Mouse (Mus musculus) T-helper 1 cell (primary cell): Measurements from ENCODE around the gene 1810010H24Rik.

Experiments used
- in situ Hi-C: fragments of 300-600 bp; cut with MboI, MseI; formaldehyde crosslinking; loops from one replicate; pipeline ENCODE4 v1.15.1; 2025; ENCODE audit warnings: high pct_unique_total_duplicates

The 1810010H24Rik gene

DNA sequence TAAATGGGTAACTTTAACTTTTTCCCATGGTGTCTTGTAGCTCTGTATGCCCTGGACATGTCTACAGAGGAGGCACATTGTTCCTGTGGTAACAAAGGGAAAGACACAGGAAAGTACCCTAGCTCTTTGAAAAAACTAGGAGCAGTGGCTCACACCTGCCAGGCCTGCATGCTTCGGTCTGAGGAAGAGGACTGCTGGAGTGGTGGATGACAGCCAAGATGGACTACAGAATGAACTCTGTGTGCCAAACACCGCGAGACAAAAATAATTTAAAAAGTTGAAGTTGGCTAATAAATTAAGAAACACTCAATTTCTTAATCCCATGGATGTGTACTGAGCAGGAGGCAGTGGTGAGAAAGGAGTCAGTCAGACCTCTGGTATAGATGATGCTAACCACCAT, 15.9 kb downstream of the 1810010H24Rik start:
- in situ Hi-C loops = loop anchor here (10.0 kb wide), 1 partner anchor 133 kb away; no protein-coding TSS in a partner anchor

DNA sequence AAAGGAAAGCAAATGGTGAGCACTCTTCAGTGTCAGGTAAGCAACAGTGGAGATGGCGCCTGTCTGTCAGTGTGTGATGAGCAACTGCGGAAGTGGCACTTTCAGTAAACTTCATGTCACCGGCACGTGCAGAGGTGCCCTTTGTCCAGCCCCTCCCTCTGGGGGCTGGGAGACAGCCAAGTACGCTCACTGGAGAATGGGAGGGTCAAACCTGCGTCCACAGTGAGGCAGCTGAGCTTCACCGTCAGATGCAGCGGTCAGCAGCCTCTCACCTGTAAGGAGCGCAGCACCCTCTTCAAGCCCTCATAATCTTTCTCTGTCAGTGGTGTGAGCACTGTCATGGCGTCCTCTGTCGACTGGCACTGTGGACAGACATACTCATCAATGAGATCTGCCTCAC, 17.9 kb downstream of the 1810010H24Rik start:
- in situ Hi-C loops = loop anchor here (10.0 kb wide), 1 partner anchor 131 kb away; no protein-coding TSS in a partner anchor

DNA sequence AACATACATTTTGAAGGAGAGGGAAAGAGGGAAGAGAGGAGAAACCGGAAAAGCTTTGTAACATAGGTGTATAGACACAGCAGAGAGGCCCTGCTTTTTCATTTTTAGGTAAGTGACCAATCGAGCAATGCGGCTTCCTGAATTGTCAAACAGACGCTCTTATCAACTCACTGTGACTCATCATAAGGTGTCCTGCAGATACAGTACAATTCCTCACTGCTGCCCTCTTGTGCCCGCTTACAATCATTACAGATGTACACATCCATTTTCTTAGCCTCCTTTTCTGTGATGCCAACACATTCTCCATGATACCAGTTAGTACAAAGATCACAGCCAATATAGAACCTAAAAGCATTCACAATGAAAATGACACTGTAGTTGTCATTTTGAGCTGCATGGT, 18.8 kb downstream of the 1810010H24Rik start:
- in situ Hi-C loops = loop anchor here (10.0 kb wide), 1 partner anchor 130 kb away; no protein-coding TSS in a partner anchor

DNA sequence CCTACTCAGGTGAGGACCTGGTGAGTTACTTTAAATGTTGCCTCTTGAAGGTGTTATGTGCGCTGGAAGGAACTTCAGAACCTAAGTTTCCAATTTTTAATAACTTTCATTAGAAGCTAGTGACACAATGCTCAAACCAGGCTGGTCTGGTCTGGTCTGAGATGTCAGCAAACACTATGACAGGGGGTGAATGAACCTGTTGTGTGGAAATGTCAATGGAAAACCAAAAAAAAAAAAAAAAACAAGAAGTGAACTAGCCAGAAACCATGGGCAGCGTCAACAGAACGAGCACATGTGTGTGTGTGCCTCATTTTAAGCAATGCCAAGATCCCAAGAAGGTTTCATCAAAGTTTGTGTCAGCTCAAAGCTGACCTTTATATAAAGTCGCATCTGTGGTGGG, 20.1 kb downstream of the 1810010H24Rik start:
- in situ Hi-C loops = loop anchor here (10.0 kb wide), 1 partner anchor 129 kb away; no protein-coding TSS in a partner anchor

DNA sequence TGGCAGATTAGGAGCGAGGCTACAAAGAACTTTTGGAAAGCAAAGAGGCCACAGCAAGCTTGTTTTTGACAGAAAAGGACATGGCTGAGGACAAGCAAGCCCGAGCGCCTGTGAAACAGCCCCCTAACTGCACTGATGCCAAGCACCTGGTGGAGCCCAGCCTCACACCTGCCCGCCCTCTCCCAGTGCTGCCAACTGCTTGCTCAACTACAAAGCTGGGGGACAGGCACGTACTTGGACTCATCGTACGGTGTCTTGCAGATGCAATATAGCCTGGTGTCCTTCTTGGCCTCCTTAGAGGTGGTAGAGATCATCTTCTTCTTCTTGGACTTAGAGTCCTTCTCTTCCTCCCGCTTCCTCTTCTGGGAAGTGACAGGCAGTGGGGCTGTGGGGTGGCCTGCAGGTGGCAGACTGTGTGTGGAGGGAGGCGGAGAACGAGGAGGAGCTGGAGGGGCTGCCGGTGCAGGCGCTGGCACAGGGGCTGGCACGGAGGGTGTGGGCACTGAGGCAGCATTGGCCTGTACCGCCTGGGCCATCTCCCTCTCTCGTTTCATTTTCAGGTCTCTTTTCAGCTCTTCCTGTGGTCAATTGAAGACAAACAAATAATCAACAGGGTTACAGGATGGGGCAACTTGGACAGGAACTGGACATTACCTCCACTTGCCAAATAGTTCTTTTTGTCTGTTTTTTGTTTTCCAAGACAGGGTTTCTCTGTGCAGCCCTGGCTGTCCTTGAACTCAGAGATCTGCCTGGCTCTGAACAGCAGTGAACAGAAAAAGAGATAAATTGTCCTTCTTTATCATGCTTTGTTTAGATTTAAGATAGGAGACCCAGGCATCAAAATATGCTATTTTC, 21.5 kb downstream of the 1810010H24Rik start:
- in situ Hi-C loops = loop anchor here (10.0 kb wide), 1 partner anchor 128 kb away; no protein-coding TSS in a partner anchor

DNA sequence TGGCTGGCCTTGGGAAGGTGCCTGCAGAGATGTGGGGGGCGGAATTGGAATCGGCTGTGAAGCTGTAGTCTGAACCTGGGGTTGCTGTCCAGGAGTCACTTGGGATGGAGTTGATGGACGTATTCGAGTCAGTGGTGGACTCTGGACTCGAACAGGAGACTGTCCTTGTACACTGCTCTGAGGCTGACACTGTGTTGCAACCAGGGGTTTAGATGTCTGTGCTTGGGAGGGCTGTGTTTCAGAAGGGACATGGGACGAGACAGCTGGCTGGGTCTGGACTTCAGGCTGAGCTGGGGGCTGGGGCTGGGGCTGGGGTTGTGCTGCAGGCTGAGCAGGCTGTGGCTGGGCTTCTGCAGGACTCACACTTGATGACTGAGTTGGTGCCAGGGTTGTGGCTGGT, 29.4 kb downstream of the 1810010H24Rik start:
- in situ Hi-C loops = loop anchor here (10.0 kb wide), 1 partner anchor 440 kb away; no protein-coding TSS in a partner anchor

DNA sequence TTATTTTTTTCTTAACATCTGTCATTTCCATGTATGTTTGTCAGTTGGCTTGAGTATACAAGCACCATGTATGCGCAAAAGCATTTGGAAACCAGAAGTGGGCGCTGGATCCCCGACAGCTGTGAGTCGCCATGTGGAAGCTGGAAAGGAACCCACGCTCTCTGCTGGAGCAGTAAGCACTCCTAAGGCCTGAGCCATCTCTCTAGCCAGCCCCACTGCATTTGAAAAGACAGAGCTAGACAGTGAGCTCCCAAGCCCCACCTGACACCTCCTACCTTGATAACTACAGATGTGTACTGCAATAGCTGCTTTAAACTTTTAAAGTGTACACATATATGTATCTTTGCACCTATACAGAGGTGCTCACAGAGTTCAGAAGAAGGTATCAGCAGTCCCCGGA, 31.9 kb downstream of the 1810010H24Rik start:
- in situ Hi-C loops = loop anchor here (10.0 kb wide), 1 partner anchor 437 kb away; no protein-coding TSS in a partner anchor

DNA sequence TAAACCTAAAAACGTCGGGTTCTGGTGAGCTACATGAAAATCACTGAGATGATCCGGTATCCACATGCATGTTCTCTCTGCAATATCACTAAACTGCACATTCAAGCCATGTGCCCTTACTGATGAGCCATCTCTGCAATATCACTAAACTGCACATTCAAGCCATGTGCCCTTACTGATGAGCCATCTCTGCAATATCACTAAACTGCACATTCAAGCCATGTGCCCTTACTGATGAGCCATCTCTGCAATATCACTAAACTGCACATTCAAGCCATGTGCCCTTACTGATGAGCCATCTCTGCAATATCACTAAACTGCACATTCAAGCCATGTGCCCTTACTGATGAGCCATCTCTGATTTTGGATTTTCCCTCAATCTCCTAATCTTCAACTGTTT, 34.2 kb downstream of the 1810010H24Rik start:
- in situ Hi-C loops = loop anchor here (10.0 kb wide), 1 partner anchor 435 kb away; no protein-coding TSS in a partner anchor

DNA sequence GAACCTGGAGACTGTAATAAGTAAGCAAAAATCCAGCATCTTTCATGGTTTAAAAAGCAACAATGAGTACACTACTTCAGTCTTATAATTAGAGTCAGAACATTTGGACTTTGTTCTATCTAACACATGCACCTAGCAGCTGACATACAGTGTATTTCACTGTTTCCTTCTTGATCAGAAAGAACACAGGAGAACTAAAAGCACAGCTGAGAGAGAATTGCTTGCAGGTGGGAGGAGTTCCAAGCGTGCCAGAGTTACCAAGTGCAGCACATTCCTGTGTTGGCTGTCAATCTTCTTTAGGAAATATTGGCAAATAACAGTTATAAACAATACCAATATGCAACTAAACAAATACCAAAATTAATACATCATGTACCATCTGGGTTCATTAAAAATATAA, 35.5 kb downstream of the 1810010H24Rik start:
- in situ Hi-C loops = no loop called here

DNA sequence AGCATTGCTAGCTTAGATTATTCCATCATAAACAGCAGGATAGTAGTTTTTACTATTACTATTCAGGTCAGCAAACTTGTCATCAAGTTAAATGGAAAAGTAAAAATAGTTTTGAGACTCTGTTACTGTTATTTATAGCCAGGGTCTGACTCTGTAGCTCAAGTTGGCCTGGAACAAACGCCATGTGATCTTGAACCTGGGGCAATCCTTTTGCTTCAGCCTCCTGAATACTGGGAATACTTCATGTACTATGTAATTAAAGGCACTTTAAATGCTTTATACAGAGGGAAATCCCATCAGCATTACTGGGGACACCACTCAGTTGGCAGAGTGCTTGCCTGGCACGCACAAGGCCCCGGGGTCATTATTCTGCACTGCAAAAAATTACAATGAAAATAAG, 37.6 kb downstream of the 1810010H24Rik start:
- in situ Hi-C loops = no loop called here

DNA sequence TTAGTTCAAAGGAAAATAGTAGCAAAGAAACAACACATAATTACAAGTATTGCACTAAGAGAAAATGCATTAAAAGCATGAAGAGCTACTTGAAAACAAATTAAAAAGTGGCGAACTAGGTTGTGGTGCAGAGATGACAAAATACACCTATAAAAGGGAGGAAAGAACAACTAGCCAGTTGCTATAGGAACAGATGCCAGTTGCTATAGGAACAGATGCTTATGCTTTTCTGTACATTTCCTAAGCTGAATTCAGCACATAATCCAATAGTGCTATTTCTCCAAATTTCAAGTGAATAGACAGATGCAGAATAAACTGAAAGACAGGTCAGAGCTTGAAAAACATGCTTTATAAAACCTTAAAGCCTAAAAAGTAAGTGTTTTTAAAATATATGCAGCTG, 39.1 kb downstream of the 1810010H24Rik start:
- in situ Hi-C loops = no loop called here

DNA sequence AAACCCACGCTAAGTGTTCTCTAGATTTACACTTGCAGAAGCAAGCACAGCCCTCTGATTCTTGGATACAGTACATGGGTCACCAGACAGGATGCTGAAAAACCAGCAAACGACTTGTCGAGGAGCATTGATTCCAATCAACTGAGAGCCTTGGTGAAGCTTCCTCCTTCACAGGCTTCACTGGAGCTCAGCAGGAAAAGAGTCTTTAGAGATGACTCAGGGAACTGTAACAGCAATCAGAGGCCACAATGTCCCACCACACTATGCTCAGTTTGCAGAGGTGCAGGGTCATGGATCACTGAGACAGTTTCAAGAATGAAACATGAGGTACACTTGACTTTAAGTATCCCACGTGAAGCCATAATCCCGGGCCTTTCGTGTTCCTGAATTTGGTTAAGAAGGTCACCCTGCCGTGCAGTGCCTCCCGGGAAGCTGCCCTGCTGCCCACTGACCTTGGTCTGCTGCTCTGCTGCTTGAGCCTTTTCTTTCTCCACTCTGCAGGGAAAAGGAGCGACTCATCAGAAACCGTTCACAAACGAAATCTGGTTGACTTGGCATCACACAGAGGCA, 39.8 kb downstream of the 1810010H24Rik start:
- in situ Hi-C loops = no loop called here
